Mouse (Mus musculus): ENCODE data around the gene 4930579F01Rik.

The 4930579F01Rik gene

DNA sequence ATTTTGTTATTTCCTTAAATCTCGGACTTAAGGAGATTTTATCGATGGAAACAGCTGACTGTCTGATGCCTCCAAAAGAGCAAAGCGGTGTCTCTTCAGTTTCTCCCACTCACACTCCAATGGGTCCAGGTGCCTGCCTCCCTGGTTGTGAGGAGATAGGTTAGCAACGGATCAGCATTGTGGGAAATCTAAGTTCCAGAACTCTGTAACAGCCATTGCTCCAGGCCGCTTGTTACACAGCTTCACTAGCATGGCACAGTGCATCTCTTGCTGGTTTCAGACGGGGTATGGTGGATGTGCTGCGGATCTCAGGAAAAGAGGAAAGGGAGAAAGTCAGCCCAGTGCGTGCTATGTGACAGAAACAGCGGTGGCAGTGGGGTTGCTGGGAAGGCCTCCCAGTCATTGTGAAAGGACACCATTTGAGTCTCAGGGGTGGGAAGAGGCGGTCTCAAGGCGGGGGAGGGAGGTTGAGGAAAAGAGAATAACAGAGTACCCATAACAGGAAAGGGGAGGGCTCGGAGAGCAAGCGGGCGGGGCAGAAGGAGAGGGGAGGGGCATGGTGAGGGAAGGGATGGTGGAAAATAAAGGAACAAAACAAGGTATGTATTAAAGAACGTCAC is at the start of gene 4930579F01Rik:
TSS of gene 4930579F01Rik (minus strand) at position 143 of the 620 bp plus-strand sequence.
- no peak for DNase-seq (ENCODE audit: low read depth in 2 of 2, low spot score in 2 of 2)

DNA sequence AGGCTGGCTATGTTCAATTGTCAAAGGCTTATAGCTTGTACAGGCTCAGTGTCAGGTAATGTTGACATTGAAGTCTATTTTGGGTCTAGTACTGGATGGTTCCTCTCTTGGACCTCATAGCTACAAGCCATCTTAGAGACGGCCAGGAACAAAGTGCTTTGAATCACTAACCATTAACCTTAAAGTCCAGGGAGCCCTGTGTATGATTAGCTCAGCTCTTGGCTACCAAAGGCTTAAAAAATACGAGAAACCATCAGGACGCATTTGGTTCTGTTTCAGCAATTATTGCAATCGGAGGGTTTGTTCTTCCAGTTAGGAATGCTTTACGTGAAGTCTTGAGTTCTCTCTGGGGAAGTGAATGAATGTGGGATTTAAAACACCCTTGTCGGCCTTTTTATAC is 49.3 kb upstream of the 4930579F01Rik start:
- DNase-seq (ENCODE audit: low read depth in 2 of 2, low spot score in 2 of 2) = no peak

DNA sequence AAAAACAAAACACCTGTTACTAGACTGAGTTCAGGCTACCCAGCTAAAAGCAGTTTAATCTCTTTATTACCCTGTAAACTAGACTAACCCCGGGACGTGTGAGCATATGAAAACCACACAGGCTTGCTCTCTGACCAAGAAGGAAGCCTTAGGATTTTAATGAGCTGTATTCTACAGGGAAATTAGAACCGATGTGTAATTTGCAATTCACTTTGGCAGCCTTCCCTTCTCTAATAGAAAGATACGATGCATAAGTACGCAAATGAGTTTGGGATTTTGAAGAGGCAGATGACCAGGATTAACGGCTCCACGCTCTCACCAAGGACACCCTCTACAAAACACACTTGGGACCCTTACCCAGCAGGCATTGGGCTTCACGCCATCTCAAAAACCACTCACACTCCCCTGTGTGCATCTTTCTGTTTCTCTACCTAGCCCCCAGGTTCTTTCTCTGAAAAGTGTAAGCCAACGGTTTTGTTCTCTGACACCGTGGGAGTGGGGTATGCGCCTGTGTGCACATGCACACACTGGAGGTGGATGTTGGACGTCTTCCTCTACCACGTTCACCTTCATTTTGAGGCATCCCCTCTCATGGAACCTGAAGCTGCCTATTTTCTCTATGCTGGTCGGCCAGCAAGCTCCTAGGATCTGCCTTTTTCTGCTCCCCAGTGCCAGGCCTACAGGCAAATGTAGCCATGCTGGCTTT is 48.5 kb upstream of the 4930579F01Rik start:
- DNase-seq (ENCODE audit: low read depth in 2 of 2, low spot score in 2 of 2) = no peak

DNA sequence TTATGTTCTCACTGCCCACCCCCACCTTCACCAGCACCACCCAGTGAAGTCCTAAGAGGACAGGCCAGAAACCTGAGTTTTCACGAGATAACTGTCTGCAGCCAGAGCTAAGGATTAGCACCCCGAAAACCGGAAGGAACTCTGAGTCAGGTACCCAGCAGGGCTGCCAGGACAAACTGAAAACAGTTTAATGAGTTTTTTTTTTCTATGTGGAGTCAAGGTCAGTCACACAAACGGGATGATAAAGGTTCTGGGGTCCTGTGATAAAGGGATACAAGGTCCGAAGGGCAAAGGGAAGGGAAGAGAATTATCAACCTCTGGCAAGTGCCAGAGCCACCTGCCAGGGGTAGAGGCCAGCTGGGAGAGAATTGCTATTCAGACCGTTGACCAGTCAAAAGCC is 47.7 kb upstream of the 4930579F01Rik start:
- DNase-seq (ENCODE audit: low read depth in 2 of 2, low spot score in 2 of 2) = no peak

DNA sequence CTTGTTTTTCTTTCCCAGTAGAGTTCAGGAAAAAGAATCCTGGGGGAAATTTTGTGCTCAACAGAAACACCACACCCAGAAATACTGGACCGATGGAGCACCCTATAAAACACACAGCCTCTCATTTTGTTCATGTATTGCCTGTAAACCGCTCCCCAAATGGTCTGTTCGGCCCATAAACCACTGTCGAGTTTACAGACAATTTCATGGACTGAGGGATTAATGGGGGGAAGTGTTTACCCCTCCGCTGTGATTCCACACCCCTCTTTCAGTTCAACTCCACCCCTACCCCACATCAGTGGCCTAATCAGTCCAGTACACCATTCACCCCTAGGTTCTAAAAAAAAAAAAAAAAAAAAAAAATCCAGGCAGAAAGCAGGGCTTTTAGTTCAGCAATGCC is 47.3 kb upstream of the 4930579F01Rik start:
- DNase-seq (ENCODE audit: low read depth in 2 of 2, low spot score in 2 of 2) = no peak

DNA sequence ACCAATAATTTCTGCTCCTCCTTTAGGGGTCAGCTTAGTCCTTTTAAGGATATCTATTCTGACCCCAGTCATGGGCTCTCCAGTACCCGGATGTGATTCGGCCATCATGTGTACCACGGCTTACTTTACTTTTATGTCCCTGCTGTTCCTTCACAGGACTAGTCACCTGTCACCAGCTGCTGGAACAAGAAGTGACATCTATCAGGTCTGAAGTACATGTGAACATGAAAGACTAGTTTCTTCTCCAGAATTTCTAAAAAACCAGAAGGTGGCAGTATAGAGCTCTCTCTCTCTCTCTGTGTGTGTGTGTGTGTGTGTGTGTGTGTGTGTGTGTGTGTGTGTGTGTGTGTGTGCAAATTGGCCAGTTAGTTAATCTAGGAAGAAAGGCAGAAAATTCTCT is 46.8 kb upstream of the 4930579F01Rik start:
- no peak for DNase-seq (ENCODE audit: low read depth in 2 of 2, low spot score in 2 of 2)

DNA sequence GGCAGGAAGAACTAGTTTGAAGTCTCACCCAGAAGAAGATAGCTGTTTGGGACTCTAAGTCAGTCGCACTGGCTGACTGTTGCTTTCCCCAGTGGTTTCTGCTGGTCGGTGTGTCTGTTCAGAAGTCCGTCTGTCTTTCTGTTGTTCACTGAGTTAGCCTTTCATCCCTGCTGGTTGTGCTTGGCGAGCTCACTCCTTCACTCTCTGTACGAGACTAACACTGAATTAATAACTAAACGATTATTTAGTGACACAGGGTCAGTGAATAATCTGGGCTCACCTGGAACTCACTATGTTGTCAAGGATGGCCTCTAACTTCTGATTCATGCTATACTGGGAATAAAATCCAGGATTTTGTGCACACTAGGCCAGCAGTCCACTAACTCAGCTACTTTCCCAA is 45.8 kb upstream of the 4930579F01Rik start:
- DNase-seq (ENCODE audit: low read depth in 2 of 2, low spot score in 2 of 2) = no peak

DNA sequence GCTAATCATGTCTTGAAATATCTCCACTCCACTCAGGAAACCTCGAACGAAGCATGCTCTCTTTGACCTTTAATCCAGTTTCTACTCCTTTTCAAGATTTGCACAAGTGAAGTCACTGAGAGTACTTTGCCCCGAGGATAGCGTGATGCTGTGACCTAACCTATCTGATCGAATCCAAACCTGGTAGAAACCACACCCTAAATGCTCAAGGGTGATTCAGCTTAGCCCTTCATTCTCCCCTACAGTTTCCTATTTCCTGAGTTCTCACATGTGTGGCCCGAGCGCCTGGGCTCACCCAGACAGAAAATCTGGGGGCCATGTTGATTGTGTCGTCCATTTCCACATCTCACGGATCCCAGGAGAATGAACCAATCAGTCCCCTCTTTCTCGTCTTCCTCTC is 44.4 kb upstream of the 4930579F01Rik start:
- no peak for DNase-seq (ENCODE audit: low read depth in 2 of 2, low spot score in 2 of 2)

DNA sequence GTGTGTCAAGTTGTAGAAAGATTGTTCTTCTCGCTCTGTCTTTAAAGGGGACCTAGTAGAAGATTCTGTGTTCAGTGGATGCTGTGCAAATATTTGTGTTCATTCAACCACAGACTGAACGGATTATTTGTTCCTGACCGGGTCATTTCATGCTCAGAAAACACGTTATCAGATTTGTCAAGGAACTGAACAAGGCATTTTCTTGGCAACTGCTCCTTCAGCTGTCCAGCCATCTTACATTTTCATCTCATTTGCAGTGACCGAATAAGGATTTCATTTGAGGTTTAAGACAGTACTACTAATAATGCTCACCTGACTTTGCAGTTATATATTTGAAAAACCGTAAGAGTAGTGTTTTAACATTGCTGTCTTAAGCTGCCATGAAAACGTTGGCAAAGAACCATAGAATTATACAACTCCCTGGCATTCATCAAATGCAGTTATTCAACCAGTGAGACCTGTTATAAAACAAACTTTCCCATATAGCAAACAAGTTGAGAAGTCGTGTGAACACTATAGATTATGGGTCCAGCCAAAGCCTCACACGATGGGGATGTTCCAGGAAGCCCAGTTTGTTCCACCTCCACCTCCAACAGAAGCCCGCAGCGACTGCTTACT is 43.0 kb upstream of the 4930579F01Rik start:
- DNase-seq (ENCODE audit: low read depth in 2 of 2, low spot score in 2 of 2) = no peak

DNA sequence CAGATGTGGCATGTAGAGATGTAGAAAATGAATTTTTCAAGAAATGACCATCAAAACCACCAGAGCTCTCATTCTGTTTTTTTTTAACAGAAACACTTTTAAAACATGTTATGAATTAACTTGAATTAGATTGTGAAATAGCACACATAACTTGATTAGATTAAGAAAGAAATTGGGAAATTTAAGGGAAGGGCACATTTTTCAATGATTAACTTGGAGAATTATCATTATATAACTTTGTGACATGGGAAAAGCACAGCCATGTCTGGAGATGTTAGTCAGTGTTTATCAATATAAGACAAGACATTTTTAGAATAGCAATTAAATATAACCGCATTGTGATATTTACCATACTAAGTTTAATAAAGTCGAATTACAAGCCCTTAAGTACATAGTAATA is 37.9 kb upstream of the 4930579F01Rik start:
- no peak for DNase-seq (ENCODE audit: low read depth in 2 of 2, low spot score in 2 of 2)

DNA sequence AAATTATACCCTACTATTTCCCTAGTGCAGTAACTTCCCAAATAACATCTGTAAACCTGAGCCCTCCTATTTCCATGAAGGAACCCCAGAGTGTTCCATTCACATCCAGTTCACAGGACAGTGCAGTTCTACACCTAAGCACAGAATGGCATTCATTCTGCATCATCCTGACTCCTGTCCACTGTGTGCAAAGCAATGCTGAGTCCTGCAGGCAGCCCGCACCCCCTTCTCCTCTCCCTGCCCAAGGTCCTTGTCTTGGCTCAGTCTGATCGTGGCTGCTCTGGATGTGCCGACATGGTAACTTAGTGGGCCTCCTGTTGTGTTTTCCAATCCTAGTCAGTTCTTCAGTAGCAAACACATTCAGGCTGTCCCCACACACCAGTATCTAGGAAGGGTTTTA is 36.6 kb upstream of the 4930579F01Rik start:
- DNase-seq (ENCODE audit: low read depth in 2 of 2, low spot score in 2 of 2) = no peak

DNA sequence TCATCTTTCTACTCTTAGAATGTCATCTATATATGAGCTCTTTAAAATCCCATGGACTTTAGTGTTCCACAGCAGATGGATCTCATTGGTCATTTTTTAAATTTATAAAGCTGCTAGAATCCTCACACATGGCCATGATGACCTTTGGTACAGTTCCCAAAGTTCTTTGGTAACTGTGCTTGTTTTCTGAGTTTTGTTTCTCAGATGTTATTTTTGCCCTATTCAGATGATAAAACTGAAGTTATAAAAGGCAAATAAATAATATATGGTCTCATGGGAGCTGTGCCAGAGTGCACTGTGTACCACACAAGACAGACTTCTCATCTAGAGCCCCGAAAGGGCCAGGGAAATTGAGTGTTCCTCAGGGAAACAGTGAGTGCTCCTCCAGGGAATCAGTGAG is 35.8 kb upstream of the 4930579F01Rik start:
- no peak for DNase-seq (ENCODE audit: low read depth in 2 of 2, low spot score in 2 of 2)

DNA sequence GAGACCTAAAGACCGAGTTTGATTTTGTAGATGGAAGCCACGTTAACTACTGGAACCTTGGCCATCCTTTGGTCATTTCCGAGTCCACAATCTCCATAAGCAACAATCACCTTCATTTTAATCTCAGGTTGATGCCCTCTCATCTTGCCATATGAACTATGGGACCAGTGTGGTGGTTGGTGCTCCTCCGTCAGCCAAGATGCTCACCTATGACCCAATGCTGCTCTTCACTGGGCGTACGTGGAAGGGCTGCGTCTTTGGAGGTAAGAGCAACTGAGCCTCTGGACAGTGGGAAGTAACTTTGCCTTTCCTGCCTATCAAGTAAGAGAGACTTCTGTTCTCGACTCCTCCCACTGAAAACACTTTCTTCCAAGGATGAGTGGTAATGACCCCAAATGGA is 34.2 kb upstream of the 4930579F01Rik start:
- no peak for DNase-seq (ENCODE audit: low read depth in 2 of 2, low spot score in 2 of 2)

DNA sequence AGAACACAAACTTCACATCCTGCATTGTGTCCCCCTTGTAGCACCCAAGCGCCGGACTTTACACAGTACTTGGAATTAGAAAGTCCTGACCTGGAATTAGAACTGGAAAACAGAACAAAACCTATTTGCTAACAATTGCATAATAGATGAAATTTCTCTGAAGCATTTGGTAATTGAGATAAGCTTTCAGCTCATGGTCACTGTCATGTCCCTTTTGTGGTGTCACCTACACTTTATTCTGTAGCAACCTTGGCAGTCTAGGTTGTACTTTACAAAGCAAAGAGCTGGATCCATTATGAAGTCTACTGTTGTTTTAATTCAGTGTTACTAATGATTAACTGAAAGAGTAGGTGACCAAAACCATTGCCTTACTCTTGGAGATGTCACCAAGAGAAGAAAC is 33.5 kb upstream of the 4930579F01Rik start:
- no peak for DNase-seq (ENCODE audit: low read depth in 2 of 2, low spot score in 2 of 2)

DNA sequence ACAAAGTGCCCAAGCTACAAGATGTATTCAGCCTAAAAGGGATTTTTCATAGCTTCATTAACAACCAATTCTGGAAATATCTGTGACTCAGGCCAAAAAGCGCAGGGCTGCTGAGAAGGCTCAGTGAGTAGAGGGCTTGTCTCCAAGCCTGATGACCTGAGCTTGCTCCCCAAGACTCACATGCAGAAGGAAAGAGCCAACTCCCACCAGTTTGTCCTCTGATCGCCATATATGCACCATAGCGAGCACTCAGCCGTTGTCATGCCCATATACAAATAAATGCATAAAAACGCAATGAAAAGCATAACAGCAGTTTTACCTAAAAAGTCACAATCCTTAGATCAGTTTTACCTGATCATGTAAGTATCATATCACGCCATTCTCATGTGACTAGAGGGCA is 32.9 kb upstream of the 4930579F01Rik start:
- no peak for DNase-seq (ENCODE audit: low read depth in 2 of 2, low spot score in 2 of 2)

DNA sequence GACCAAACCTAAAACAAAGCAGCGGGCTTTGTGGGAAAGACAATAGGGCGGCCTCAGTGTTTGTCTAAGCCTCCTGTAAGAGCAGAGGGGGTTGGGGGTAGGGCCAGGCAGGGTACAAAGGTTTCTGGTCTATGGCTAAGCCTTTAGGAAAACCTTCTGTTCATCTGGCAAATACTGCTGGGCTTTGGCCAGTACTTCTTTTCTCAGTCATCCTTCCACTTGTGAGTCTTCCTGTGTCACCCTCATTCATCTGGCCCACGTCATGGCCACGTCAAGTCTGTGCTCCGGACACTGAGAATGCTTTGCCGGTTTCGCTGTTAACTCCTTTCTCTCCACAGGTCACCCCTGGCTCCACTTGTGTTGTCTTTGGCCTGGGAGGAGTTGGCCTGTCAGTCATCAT is 32.2 kb upstream of the 4930579F01Rik start:
- no peak for DNase-seq (ENCODE audit: low read depth in 2 of 2, low spot score in 2 of 2)

DNA sequence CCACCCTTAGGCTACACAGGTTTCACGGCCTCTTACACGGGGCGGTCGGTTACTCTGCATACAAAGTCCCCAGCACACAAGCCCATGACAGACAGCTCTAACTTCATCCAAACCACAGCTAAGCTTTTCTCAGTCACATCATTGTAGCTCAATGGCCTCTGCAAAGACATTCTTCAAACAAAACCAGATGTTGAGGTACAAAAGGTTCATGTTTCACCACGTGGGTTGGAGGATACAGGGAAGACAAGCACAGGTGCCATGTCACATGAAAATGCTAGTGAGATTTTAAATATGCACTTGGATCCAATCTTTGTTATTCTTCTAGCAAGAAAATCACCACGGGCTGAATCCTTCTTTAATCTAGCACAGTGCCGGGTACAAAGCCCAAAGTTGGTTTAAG is 31.7 kb upstream of the 4930579F01Rik start:
- DNase-seq (ENCODE audit: low read depth in 2 of 2, low spot score in 2 of 2) = no peak

DNA sequence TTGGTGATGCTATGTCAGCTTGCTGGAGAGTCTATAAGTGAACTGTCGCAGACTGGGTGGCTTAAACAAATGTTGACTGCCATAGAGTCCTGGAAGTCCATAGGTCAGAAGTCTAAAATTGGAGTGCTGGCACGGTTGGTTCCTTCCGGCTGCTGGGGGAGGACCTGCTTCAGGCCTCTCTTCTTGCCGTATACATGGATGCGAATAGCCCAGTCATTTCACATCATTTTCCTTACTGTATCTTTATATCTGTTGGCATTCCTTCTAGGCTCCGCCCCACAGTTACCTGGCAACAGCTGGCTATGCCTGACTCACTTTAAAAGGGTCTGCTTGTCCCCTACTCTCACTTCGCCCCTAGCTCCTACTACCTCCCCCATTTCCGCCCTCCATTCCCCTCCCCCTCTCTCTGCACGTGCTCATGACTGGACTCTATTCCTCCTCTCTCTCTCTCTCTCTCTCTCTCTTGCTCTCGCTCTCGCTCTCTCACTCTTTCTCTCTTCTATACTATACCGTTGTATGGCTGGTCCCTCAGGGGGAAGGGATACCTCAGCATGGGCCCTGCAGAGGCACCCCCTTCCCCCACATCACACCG is 30.8 kb upstream of the 4930579F01Rik start:
- DNase-seq (ENCODE audit: low read depth in 2 of 2, low spot score in 2 of 2) = no peak

DNA sequence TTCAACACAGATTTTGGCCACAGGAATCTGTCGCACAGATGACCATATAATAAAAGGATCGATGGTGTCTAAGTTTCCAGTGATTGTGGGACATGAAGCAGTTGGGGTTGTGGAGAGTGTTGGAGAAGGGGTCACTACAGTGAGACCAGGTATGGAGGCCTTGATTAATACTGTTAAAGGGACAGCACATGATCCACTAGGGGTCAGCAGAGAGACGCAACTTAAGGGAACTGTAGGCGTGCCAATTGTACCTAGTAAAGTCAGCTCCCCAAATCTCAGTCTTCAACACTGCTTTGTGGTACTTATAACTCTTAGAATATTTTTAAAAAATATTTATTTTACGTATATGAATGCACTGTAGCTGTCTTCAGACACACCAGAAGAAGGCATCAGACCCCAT is 29.3 kb upstream of the 4930579F01Rik start:
- peak; percentile 45 to 56 for DNase-seq (ENCODE audit: low read depth in 2 of 2, low spot score in 2 of 2)

DNA sequence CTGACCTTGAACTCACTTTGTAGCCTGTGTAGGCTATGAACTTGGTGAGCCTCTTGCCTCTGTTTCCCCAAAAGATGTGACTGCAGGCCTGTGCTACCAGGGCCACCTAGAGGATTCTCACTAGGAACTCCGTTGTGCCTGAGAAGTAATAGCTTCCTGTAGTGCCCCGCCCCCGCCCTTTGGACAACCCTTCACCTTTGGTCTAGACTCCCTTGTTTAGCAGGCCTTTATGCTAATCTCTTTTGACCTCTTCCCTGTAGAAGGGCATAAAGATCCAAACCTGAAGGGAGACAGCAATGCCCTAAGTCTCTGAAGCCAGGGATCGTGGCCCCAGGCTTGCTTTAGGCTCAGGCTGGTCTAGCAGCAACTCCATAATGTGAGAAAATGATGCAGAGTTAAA is 28.9 kb upstream of the 4930579F01Rik start:
- no peak for DNase-seq (ENCODE audit: low read depth in 2 of 2, low spot score in 2 of 2)

DNA sequence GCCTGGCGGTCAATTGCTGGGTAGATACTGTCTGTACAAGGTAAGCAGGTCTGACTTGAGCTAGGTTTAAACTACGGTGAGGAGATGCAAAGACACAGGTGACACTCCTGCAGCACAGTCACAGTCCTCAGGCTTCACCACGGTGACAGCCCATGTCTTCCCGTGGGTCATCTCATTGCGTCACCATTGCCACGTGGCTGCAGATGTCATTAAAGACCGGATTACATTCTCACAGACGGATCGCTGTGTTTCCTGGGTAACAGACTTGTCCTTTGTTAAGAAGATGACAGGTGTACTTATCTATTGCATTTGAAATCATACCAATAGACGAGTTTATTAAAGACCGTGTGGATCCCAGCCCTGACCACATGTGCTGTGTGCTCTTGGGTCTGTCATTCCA is 27.5 kb upstream of the 4930579F01Rik start:
- no peak for DNase-seq (ENCODE audit: low read depth in 2 of 2, low spot score in 2 of 2)

DNA sequence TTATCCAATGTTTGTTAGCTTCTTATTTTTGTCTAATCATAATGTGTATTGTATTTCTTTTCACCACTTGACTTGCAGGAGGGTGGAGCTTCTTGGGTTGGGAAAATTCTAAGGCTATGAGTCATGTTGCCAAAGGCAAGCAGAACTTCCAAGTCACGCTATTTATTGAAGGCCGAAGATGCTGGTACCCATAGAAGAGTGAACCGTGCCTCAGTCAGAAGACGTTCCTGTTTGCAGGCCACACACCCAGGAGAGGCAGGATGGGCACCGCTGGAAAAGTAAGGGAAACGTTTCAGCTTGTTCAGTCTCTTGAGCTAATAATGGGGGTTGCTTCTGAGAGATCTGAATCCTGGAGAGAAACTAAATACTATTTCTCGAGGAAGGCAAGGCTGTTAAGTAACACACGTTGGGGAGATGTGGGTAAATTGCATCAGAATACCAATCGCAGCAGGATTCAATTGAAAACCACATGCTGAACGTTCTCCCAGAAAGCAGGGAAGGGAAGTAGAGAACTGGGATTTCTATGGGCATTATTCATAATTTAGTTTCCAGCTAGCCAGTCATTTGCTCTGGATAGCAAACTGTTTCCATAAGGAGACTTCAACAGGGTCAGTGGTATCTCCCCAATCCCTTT is 24.1 kb upstream of the 4930579F01Rik start, which contains the start of gene Adh7:
TSS of gene Adh7 (plus strand) at position 130 of the 634 bp plus-strand sequence.
- no peak for DNase-seq (ENCODE audit: low read depth in 2 of 2, low spot score in 2 of 2)
